Mouse (Mus musculus) embryonic facial prominence, embryonic 11.5 days (tissue): ENCODE results near the gene Gtf3c1. TPM values are rescaled to one million over a fixed set of nuclear protein-coding genes. Genes with fewer than 3 reads are reported as not detected.

Experiments
- polyA plus RNA-seq: library from polyadenylated mRNA; unstranded; fragments of >200 nt; fragmentation: Nextera tagmentation; extraction: Ambion mirVana; gene quantifications from 2 replicates; pipeline ENCODE4 v1.2.1, GENCODE M21; 2014

Gene Gtf3c1
- polyA plus RNA-seq, 1 experiment from 2014 or later, result 29.8 TPM

Other genes with a start within 250 kb of the Gtf3c1 start
- 119 and 132 TPM in 2 replicates for gene Nsmce1, start 216.2 kb downstream of the Gtf3c1 start, polyA plus RNA-seq
- gene Il4ra, start 155.7 kb downstream of the Gtf3c1 start, polyA plus RNA-seq, result 1.8 and 2.0 TPM in 2 replicates
- gene Il21r, start 104.4 kb downstream of the Gtf3c1 start, polyA plus RNA-seq, result 0.11 and 0.20 TPM in 2 replicates
- 7.8 and 9.8 TPM in 2 replicates for gene D430042O09Rik, start 108 bp upstream of the Gtf3c1 start, polyA plus RNA-seq